Mouse (Mus musculus) MEL (cell line): ENCODE measurements at regions not wholly inside any gene's neighbourhood (a gene's known extent, or its start where the extent isn't known, plus 50 kb on each side); places are given as distances from the start of the nearest gene placed in this dataset.

Experiments
- BHLHE40 ChIP-seq: IDR thresholded peaks from 2 replicates; pipeline ENCODE4 v1.6.1; 2012; ENCODE audit warnings: low read depth, mild to moderate bottlenecking, inconsistent platforms, low read length, improper control_type of control experiment, borderline replicate concordance
- CTCF ChIP-seq, 3 experiments: IDR thresholded peaks in 2 of 3; conservative IDR thresholded peaks in 1 of 3; 2 replicates each; pipeline ENCODE4 v1.5.1; 2011 to 2012; ENCODE audit warnings: low read length in 3 of 3, low read depth in 2 of 3, mild to moderate bottlenecking in 2 of 3, improper control_type of control experiment in 1 of 3, inconsistent platforms in 1 of 3, mixed read lengths in 1 of 3, moderate library complexity in 1 of 3; ENCODE audit not compliant: control insufficient read depth in 1 of 3, insufficient read depth in 1 of 3, poor library complexity in 1 of 3, severe bottlenecking in 1 of 3
- ELF1 ChIP-seq: IDR thresholded peaks from 2 replicates; pipeline ENCODE4 v1.6.1; 2014; ENCODE audit warnings: low read depth, mild to moderate bottlenecking, inconsistent platforms, low read length, improper control_type of control experiment, moderate library complexity
- EP300 ChIP-seq, 2 experiments: IDR thresholded peaks; 2 replicates each; pipeline ENCODE4 v1.6.1; 2011; ENCODE audit warnings: improper control_type of control experiment in 2 of 2, low read length in 2 of 2, low read depth in 1 of 2, mild to moderate bottlenecking in 1 of 2
- GATA1 ChIP-seq: IDR thresholded peaks from 2 replicates; pipeline ENCODE4 v1.6.1; 2011; ENCODE audit warnings: low read depth, low read length, improper control_type of control experiment
- MAX ChIP-seq: IDR thresholded peaks from 2 replicates; pipeline ENCODE4 v1.6.1; 2011; ENCODE audit warnings: low read length, improper control_type of control experiment
- MYC ChIP-seq: IDR thresholded peaks from 2 replicates; pipeline ENCODE4 v1.6.1; 2011; ENCODE audit warnings: low read depth, mild to moderate bottlenecking, low read length, improper control_type of control experiment, moderate library complexity
- POLR2A ChIP-seq, 2 experiments: IDR thresholded peaks; 2 replicates each; pipeline ENCODE4 v1.6.1; 2011 to 2012; ENCODE audit warnings: low read length in 2 of 2, mild to moderate bottlenecking in 2 of 2, control low read depth in 1 of 2, improper control_type of control experiment in 1 of 2, low read depth in 1 of 2, moderate library complexity in 1 of 2; ENCODE audit not compliant: control insufficient read depth in 1 of 2, insufficient read depth in 1 of 2, poor library complexity in 1 of 2
- TAL1 ChIP-seq: IDR thresholded peaks from 2 replicates; pipeline ENCODE4 v1.6.1; 2012; ENCODE audit warnings: mild to moderate bottlenecking, inconsistent platforms, low read length, moderate library complexity, mixed read lengths
- TBP ChIP-seq: IDR thresholded peaks from 2 replicates; pipeline ENCODE4 v1.8.0; 2011; ENCODE audit warnings: low read depth, low read length, improper control_type of control experiment
- TCF12 ChIP-seq: IDR thresholded peaks from 2 replicates; pipeline ENCODE4 v1.6.1; 2014; ENCODE audit warnings: low read depth, mild to moderate bottlenecking, inconsistent platforms, low read length, improper control_type of control experiment, moderate library complexity
- UBTF ChIP-seq: IDR thresholded peaks from 2 replicates; pipeline ENCODE4 v1.6.1; 2012; ENCODE audit warnings: low read depth, mild to moderate bottlenecking, inconsistent platforms, low read length, improper control_type of control experiment, moderate library complexity, borderline replicate concordance; ENCODE audit not compliant: insufficient read depth
- USF1 ChIP-seq: IDR thresholded peaks from 2 replicates; pipeline ENCODE4 v1.6.1; 2014; ENCODE audit warnings: low read depth, mild to moderate bottlenecking, inconsistent platforms, low read length, improper control_type of control experiment, moderate library complexity
- USF2 ChIP-seq, 2 experiments: IDR thresholded peaks; 2 replicates each; pipeline ENCODE4 v1.6.1; 2011 to 2012; ENCODE audit warnings: improper control_type of control experiment in 2 of 2, low read length in 2 of 2, borderline replicate concordance in 1 of 2, inconsistent platforms in 1 of 2, low read depth in 1 of 2, mild to moderate bottlenecking in 1 of 2; ENCODE audit not compliant: insufficient read depth in 1 of 2

DNA sequence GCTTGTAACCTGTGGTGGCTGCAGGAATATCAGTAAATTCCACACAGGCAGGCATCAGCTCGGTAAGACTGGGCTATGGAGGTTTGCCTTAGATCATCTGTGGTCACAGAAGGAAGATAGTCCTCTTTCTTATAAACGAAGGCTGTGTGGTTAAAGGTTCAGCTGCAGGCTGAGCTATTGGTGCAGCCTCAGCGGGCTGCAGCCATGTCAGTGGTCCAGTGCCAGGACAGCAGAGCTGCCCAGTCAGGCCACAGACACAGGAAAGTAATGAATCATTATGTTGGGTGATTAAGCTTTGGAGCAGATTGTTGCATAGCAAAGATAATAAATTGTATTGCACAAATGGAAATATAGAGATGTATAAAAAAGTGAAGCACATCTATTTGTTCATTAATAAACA lies 57.0 kb upstream of the Vangl1 start:
- TF ChIP-seq POLR2A (IDR thresholded peaks at IDR 0.05; ENCODE audit: control insufficient read depth in 1 of 2, insufficient read depth in 1 of 2, low read depth in 1 of 2, low read length in 2 of 2, poor library complexity in 1 of 2): no peak
- no peak for TF ChIP-seq CTCF (IDR thresholded peaks at IDR 0.05 in 2 of 3, conservative IDR thresholded peaks at IDR 0.05 in 1 of 3; ENCODE audit: control insufficient read depth in 1 of 3, insufficient read depth in 1 of 3, low read depth in 2 of 3, low read length in 3 of 3, poor library complexity in 1 of 3, severe bottlenecking in 1 of 3)
- TF ChIP-seq TAL1: no peak
- TF ChIP-seq UBTF: no peak
- TF ChIP-seq EP300 (IDR thresholded peaks at IDR 0.05; ENCODE audit: low read depth in 1 of 2, low read length in 2 of 2): no peak
- TF ChIP-seq ELF1: no peak
- TF ChIP-seq TBP: no peak
- no peak for TF ChIP-seq MYC
- TF ChIP-seq TCF12: no peak
- TF ChIP-seq MAX: no peak
- TF ChIP-seq BHLHE40: no peak
- no peak for TF ChIP-seq USF2 (IDR thresholded peaks at IDR 0.05; ENCODE audit: borderline replicate concordance in 1 of 2, insufficient read depth in 1 of 2, low read depth in 1 of 2, low read length in 2 of 2)
- TF ChIP-seq USF1: no peak
- TF ChIP-seq GATA1: no peak
